Mouse (Mus musculus) ES-E14 (cell line): ENCODE results near the gene Med27. TPM values are rescaled to one million over a fixed set of nuclear protein-coding genes. Genes with fewer than 3 reads are reported as not detected.
"Not testable (repeated sequence)": the region's sequence is repeated elsewhere in the genome, so short reads cannot be mapped to it uniquely, and the experiment has no call there.

Experiments used
- DNase-seq: peaks from one replicate; pipeline ENCODE4 v3.0.0-alpha.2; 2013; ENCODE audit warnings: low read depth, low spot score
- H3K27ac ChIP-seq: 2 replicates; pipeline ENCODE4 v1.5.1; 2012; ENCODE audit warnings: low read depth, mild to moderate bottlenecking, low read length, moderate library complexity, mixed read lengths; ENCODE audit not compliant: poor library complexity, insufficient read depth, severe bottlenecking
- H3K36me3 ChIP-seq: 2 replicates; pipeline ENCODE4 v1.6.1; 2012; ENCODE audit warnings: mild to moderate bottlenecking, low read length, moderate library complexity, mixed read lengths; ENCODE audit not compliant: control insufficient read depth, poor library complexity, insufficient read depth, severe bottlenecking
- H3K4me1 ChIP-seq, 2 experiments: fragments of 150-350 bp in 1 of 2; sonication (generic) in 1 of 2; 2 replicates each; pipeline ENCODE4 v1.6.1; 2012; ENCODE audit warnings: low read length in 2 of 2, mild to moderate bottlenecking in 1 of 2, mixed read lengths in 1 of 2; ENCODE audit not compliant: control insufficient read depth in 2 of 2, insufficient read depth in 2 of 2, poor library complexity in 1 of 2
- H3K4me3 ChIP-seq, 2 experiments: fragments of 150-350 bp in 1 of 2; sonication (generic) in 1 of 2; 2 replicates each; pipeline ENCODE4 v1.5.1; 2012; ENCODE audit warnings: low read length in 2 of 2, low read depth in 1 of 2, mild to moderate bottlenecking in 1 of 2, mixed read lengths in 1 of 2; ENCODE audit not compliant: insufficient read depth in 1 of 2, poor library complexity in 1 of 2, severe bottlenecking in 1 of 2
- H3K9ac ChIP-seq: 2 replicates; pipeline ENCODE4 v1.6.1; 2012; ENCODE audit warnings: low read depth, mild to moderate bottlenecking, low read length, mixed read lengths; ENCODE audit not compliant: poor library complexity, insufficient read depth, severe bottlenecking
- H3K9me3 ChIP-seq: fragments of 150-350 bp; sonication (generic); 2 replicates; pipeline ENCODE4 v1.6.1; 2012; ENCODE audit warnings: low read depth, mild to moderate bottlenecking, low read length; ENCODE audit not compliant: control insufficient read depth, insufficient read depth
- CHD2 ChIP-seq: IDR thresholded peaks from 2 replicates; pipeline ENCODE4 v1.6.1; 2014; ENCODE audit warnings: mild to moderate bottlenecking, low read depth, low read length, inconsistent platforms
- HCFC1 ChIP-seq: IDR thresholded peaks from 2 replicates; pipeline ENCODE4 v1.6.1; 2012; ENCODE audit warnings: low read length, inconsistent platforms, borderline replicate concordance; ENCODE audit not compliant: insufficient read depth
- MAFK ChIP-seq: IDR thresholded peaks from 2 replicates; pipeline ENCODE4 v1.6.1; 2014; ENCODE audit warnings: mild to moderate bottlenecking, low read depth, low read length, inconsistent platforms; ENCODE audit not compliant: insufficient read depth
- ZC3H11A ChIP-seq: IDR thresholded peaks from 2 replicates; pipeline ENCODE4 v1.6.1; 2012; ENCODE audit warnings: low read depth, mild to moderate bottlenecking, inconsistent platforms, low read length, borderline replicate concordance
- ZNF384 ChIP-seq: IDR thresholded peaks from 2 replicates; pipeline ENCODE4 v1.6.1; 2012; ENCODE audit warnings: low read depth, low read length, inconsistent platforms
- in situ Hi-C, 2 experiments: fragments of 600-800 bp; cut with MboI; formaldehyde crosslinking; loops; one replicate each; pipeline ENCODE4 v1.15.1; 2025; ENCODE audit warnings: low sequenced_read_pairs in 2 of 2, inconsistent platforms in 1 of 2; ENCODE audit not compliant: unreplicated experiment in 2 of 2
- total RNA-seq: library from RNA; depleted of rRNA; stranded (reverse); fragments of 300-350 nt; gene quantifications from 2 replicates; pipeline ENCODE4 v1.2.3, GENCODE M21; 2012

Gene Med27
- total RNA-seq, 1 experiment: 25.6 TPM

GRCm38 (mm10) chr2:29521486-29521885 is 174.9 kb downstream of the Med27 start:
- no peak overlapping the region for H3K9ac ChIP-seq

GRCm38 (mm10) chr2:29523918-29524811 is 177.5 kb downstream of the Med27 start:
- H3K9ac ChIP-seq: no peak overlapping the region
- no peak for DNase-seq
- H3K36me3 ChIP-seq: no peaks in the 10 kb centered on the region
- H3K4me3 ChIP-seq: no peak overlapping the region
- H3K27ac ChIP-seq: no peak overlapping the region
- no peaks in the 10 kb centered on the region for H3K9me3 ChIP-seq
- in situ Hi-C loops: no loop called here
- TF ChIP-seq ZNF384 (no peak), HCFC1 (no peak), MAFK (no peak), ZC3H11A (no peak), CHD2 (no peak)
- peaks cover 0 to 2% of the 10 kb centered on the region in 2 experiments; a peak in 1 of 4 replicates for H3K4me1 ChIP-seq

More at GRCm38 (mm10) chr2:29521486-29521885, 174.9 kb downstream of the Med27 start:
- Histone ChIP-seq H3K27ac (no peak overlapping the region; the same call in 1 of the 2 replicates), H3K4me3 (no peak overlapping the region), H3K36me3 (no peaks in the 10 kb centered on the region), H3K4me1 (peaks cover 0 to 2% of the 10 kb centered on the region in 2 experiments; a peak in 1 of 4 replicates), H3K9me3 (no peaks in the 10 kb centered on the region)
- DNase-seq: no peak
- in situ Hi-C loops: no loop called here
- TF ChIP-seq HCFC1: no peak
- TF ChIP-seq MAFK: no peak
- TF ChIP-seq CHD2: no peak
- TF ChIP-seq ZNF384: no peak

- no peak overlapping the region for H3K4me3 ChIP-seq
- in situ Hi-C loops: no loop called here
- peaks cover 0 to 2% of the 10 kb centered on the region in 2 experiments; a peak in 1 of 4 replicates for H3K4me1 ChIP-seq
- no peak for TF ChIP-seq HCFC1
- no peak for TF ChIP-seq MAFK
- TF ChIP-seq CHD2: no peak
- TF ChIP-seq ZC3H11A: no peak
- no peak for TF ChIP-seq ZNF384
- no peak overlapping the region for H3K27ac ChIP-seq
- DNase-seq: no peak
- H3K9me3 ChIP-seq: no peaks in the 10 kb centered on the region
- H3K36me3 ChIP-seq: no peaks in the 10 kb centered on the region
- no peak overlapping the region for H3K9ac ChIP-seq
Measured at GRCm38 (mm10) chr2:29525273-29525805, 178.7 kb downstream of the Med27 start.

GRCm38 (mm10) chr2:29526266-29526665 is 179.6 kb downstream of the Med27 start:
- H3K36me3 ChIP-seq: no peaks in the 10 kb centered on the region
- no peaks in the 10 kb centered on the region for H3K9me3 ChIP-seq
- TF ChIP-seq ZNF384: no peak
- no peak for TF ChIP-seq HCFC1
- TF ChIP-seq MAFK: no peak
- no peak for TF ChIP-seq ZC3H11A
- TF ChIP-seq CHD2: no peak
- no peak for DNase-seq
- H3K27ac ChIP-seq: no peak overlapping the region
- H3K9ac ChIP-seq: no peak overlapping the region
- peaks cover 0 to 2% of the 10 kb centered on the region in 2 experiments; a peak in 1 of 4 replicates for H3K4me1 ChIP-seq
- in situ Hi-C loops: no loop called here
- no peak overlapping the region for H3K4me3 ChIP-seq

GRCm38 (mm10) chr2:29527480-29527879 is 180.9 kb downstream of the Med27 start:
- H3K9ac ChIP-seq, H3K27ac ChIP-seq, H3K36me3 ChIP-seq, H3K9me3 ChIP-seq, in situ Hi-C loops, DNase-seq, H3K4me1 ChIP-seq, H3K4me3 ChIP-seq: not testable (repeated sequence)
